Mouse (Mus musculus): ENCODE results near the gene Grap2. TPM values are rescaled to one million over a fixed set of nuclear protein-coding genes. Genes with fewer than 3 reads are reported as not detected.
A peak's percentile ranks its signal among the peaks of the same experiment; 100 is the strongest.

The Grap2 gene
- total RNA-seq, 2 experiments from 2014 or later, result 2.9 to 5.1 TPM

DNA sequence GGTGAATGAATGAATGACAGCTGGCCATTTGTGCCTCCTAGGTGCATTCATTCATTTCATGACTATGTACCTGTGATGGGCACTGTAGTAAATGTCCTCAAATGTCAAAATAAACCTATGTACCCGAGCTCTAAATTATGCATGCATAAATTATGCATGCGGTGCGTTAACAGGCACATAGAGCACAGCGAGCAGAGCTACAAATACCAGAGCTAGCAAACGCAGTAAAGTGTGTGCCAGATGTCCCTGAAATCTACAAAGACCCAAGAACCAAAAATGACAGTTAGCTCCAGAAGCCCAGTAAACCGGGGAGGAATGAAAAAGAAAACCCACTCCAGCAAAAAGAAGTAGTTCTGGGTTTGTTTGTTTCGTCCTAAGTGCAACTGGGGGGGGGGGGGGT lies 29.1 kb downstream of the Grap2 start:
- no peak for DNase-seq

DNA sequence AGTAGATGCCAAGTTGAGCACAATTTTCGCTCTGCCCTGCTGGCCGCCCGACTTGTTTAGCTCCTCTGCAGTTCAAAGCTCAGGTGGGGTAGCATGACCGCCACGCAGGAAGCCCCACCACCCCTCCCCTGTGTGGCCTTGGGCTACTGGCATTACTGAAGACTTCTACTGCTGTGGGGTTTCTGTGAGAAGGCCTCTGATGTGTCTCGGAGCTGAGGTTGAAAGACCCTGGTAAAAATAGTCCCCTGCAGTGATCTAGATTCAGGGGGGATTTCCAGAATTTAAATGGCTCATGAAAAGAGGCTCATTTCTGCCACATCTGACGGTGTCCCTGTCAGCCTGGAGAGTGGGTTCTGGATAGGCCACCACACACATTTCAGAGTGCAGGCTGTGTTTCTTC lies 30.1 kb downstream of the Grap2 start:
- DNase-seq, result no peak

DNA sequence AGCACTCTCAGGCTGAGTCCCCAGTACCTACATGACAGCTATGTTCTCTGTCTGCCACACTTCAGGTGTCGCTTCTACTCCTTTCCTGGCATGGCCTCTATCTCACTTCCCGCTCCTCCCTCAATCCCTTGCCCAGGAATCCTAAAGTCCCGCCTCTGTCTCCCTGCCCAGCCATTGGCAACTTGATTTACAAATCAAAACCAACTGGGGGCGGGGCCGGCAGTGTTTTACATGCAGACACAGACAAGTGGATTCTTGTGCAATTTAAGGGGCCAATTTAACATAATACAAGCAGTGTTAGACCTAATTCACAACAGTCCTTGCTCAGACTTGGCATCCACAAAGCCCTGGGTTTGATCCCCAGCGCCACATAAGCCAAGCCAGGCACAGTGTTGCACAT lies 31.6 kb downstream of the Grap2 start:
- no peak for DNase-seq

DNA sequence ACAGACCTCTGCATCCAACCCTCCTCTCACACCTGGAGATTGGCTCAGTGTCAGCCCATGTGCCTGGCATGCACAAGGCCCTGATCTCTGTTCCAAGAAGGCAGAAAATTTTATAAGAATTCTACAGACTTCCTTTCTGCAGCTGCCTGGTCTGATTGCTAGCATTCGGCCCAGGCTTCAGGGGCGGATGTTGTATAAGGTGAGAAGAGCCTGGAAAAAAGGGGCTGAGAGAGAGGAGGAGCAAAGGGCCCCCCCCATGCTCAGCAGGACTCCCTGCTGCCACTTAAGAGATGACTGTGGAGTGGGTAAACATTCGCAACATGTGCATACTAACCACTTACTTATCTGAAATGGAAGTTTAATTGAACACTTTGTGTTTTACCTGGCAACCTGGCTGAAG lies 35.6 kb downstream of the Grap2 start:
- no peak for DNase-seq

DNA sequence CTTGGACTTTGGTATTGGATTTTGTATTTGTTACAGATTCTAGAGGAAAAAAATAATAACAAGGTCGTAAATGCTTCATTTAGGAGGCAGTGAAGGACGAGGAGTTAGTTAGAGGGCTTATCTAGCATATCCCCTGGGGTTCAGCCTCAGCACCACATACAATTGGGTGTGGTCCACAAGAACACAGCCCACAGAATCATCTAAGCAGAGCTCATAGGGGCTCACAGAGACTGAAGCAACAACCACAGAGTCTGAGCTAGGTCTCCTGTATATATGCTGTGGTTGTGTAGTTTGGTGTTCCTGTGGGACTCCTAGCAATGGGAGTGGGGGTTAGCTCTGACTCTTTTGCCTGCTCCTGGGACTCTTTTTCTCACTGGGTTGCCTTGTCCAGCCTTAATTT lies 37.9 kb downstream of the Grap2 start:
- no peak for DNase-seq

DNA sequence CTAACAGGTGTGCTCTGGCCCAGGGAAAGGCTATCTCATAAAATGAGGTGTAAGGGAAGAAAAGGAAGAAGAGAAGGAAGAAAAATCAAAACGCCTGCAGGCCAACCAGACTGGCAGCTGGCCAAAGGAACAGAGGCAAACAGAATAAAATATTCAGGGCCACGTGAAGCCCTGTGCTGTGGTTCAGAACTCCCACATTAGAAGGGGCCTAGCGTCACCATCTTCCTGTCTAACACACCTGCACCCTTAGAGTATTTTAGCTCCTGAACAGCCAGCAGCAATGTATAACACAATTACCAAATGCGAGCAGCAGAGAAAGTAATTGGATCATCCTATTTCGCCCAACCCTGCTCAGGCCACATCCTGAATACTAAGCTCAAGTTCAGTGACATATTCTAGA lies 39.1 kb downstream of the Grap2 start:
- DNase-seq, result no peak

DNA sequence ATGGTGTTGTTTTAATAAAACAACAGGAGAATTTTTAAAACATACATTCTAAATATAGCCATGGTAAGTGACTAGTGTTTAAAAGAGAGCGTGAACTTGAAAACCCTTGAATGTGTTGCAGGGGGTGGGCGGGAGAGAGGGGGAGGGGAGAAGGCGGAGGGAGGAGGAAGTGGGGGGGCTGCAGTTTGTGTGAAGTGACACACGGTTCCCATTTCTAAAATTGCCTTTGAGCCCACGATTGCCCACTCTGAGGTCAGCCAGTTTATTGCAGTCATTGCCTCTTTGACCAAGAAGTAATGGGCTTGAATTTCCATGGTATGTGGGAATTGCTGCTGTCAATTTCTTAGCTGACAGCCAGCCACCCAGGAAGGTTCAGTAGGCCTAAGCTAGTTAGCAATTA lies 41.5 kb downstream of the Grap2 start:
- DNase-seq, result no peak

DNA sequence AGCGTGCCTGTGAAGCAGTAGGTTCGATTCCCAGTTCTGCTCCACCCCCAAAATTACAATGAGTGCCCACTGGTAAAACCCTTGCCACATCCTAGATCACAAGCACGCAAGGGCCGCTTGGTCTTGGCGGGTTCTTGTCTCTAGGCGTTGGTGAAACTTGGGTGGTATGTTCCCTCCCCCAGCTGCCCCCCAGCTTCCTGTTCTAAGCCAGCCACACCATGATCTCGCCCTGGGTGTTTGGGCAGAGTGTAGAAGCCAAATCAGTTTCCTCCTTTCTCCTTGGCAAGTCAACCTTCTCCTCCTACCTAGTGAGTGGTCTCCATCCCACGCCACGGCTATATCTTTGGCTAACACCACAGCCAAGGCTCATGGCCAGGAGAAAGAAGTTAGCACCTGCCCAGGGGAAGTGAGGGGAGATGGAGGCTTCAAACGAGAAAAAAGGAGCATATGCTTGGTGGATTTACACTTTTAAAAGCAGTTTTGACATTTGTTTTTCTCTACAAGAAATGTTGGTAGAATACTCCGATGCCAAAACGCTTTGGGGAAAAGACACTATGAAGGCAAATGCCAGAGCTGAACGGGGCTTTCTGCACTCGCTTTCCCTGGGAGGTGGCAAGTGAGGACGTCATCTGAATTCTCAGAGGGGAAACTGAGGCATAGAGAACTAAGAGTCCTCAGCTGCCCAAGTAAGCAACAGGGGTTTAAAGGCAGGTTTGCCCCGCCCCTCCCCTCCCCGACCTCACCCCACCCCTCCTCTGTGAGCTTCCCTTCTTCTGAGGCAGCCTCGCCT lies 42.3 kb downstream of the Grap2 start:
- DNase-seq, result no peak

DNA sequence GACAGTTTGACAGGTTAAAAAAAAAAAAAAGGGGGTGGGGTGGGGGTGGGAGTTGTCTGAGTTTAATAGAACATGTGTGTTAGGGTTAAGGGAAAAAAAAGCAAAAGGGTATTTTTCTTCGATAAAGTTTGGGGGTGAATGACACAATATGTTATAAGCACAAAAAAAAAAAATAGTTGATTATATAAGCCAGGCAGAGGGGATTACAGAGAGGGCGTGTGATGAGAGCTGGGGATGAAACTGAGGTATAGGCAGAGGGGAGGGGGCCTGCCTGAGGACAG lies 42.8 kb downstream of the Grap2 start:
- DNase-seq, result no peak

DNA sequence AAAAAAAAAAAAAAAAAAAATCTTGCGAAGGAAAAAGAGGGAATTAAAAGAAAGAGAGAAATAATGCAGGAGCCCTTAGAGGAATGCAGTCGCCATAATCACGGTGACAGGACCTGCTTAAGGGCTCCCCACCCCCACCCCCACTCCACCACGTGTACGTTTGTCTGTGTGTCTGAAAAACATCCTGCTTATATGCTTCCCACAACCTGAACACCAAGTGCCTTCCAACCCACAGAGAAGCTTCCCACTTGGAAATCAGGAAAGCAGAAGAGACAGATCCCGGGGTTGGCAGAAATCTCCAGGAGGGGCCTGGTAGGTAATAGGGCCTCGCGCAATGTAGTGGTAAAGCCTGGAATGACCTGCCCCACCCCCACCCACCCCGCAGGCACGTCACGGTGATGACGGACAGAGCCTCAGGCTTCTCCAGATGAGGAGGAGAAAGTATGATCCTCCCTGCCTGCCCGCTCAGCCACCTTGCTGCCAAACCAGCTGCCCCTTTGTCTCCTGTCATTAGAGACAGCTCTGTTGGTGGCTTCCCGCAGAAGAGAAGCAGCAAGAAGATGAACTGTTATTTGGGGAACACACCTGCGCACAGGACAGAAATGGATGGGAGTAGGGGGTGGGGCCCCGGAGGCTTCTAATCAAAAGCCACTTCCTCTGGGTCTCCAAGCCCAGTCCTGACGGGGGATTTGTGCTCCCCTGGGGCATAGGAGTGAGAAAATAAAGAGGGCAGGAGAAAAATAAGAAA lies 43.4 kb downstream of the Grap2 start:
- no peak for DNase-seq

DNA sequence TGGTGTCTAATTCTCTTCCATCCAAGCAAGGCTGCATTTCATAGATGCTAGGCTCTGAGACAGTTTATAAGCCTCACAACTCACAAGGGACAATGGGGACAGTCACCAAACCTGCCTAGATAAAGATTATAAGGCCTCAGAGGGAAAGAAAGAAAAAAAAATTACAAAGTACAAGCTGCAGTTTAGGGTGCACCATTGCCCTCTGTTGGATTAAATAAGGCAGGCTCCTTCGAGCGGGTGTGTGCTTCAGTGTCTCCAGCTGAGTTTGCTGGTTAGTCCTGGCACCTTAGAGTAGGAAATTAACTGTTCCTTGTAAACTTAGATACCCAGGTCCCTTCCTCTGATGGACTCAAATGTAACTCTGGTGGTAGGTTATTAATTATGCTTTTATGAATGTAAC lies 45.4 kb downstream of the Grap2 start:
- DNase-seq, result no peak

DNA sequence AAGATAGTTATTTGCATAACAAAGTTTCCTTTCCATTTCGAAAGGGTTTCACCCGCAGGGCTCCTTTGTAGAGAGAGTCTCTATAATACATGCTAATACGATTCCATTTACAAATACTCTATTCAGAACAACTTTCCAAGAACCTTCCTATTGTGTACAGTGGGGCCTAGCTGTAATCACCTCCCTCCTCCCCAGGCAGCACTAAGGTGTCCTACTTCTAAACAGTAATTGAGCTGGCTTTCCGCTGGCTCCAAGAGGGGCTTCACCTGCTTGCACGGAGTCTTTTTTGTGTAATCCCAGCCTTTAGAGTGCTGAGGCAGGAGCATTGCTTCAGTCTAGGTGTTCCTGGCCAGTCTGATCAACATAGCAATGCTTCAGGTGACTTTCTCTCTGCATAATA lies 46.8 kb downstream of the Grap2 start:
- no peak for DNase-seq

DNA sequence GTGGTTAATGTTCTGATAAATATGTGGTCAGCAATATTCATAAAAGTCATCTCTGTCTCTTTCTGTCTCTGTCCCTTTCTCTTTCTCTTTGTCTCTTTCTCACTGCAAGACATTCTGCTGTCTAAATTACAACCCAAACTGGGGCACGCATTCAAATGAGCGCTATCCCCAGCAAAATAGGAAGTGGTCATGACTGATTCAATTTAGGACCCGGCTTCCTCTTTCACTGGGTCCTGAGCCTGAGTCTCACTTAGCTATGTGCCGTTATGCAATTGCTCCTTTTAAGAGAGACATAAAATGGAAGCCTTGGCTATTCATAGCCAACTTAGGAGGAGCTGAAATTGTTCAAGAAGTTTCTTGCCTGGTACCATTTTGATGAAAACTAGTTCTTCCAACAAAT lies 47.4 kb downstream of the Grap2 start:
- no peak for DNase-seq

DNA sequence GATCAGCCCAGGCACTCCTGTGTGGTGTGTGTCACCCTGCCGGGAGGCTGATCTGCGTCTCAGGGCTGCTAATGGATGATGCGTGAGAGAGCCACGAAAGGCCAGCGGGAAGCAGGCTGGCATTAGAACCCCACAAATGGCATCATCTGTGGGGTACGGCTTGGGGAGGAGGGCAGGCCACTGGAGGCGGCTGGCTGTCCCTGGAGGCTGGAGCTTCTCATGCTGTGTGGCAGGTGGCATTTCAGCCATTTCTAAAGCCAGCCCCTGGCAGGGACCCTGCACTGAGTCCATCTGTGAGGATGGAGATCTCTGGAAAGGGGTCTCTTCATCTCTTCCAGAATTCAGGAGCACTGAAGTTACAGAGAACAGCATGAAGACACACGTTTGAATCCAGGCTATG lies 48.0 kb downstream of the Grap2 start:
- no peak for DNase-seq

DNA sequence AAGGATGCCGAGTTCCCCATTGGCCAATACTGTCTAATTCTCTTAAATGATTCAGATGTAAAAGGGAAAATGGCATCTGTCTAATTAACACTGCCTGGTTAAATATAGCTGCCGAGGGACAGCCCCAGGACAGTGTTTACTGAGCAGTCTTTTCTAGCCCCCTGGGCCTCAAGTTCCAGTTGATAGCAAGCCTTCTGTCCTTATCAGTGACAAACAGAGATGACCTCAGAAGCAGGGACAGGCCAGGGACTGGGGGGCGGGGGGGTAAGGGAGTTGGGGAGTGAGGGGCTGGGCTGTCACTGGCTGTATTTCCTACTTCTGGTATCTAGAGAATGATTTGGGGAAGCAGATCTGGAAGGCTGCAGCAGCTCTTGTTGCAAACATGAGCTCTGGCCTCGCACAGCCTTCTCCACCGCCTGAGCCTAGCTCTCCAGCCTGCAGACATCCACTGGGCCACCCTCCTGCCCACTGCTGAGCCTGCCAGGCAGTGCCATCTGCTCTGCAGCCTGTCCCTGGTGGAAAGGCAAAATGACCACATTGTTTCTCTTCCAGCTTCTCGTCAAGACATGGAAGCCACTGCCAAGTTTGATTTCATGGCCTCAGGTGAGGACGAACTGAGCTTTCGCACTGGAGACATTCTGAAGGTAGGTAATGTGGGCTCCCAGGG lies 50.9 kb downstream of the Grap2 start:
- DNase-seq, result no peak

DNA sequence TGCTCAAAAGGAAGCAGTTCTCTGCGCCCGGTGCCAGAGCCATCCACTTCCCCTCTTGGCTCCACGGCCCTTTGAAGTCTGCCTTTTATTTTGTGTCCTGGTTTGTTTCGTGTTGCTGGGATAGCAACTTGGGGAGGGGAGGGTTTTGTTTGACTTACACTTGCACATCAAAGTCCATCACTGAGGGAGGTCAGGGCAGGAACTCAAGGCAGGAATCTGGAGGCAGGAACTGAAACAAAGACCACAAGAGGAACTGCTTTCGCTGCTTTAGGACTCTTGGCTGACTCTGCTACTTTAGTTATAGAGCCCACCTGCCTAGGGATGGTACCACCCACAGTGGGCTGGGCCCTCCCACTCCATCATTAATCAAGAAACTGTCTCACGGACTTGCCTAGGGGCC lies 54.1 kb downstream of the Grap2 start:
- no peak for DNase-seq

DNA sequence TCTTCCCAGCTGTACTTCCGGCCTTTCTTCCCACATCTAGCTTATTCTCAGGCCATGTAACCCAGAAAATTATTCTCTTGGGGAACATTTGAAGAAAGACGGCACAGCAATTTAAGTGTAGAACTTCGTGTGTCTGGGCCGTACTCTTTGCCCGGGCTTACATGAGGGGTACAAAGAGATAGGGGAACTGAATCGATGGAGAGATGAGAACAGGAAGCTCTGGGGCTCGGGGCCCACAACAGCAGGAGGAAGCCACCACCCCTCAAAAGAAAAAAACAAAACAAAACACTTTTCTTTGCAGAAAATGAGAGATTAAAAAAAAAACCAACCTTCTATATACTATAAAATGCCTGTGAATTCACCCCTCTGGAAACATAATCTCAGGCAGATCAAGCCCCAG lies 57.8 kb downstream of the Grap2 start:
- no peak for DNase-seq

DNA sequence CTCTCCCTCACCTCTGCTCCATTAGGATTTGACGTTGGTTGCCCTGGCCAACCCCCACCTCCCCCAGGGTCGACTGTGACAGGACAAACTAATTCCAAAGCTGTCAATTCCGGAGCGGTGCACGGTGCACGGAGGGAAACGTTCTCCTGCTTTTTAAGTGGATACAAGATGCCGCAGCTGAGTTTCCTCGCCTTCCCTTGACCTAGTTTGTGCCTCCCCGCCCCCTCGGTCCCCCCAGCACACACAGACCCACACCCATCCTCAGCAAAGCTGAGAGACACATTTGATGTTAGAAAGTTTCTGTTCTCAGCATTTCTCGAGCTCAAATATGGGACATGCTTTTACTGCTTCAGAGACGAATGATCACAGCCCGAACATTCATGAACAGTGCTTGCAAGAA lies 58.3 kb downstream of the Grap2 start:
- no peak for DNase-seq

DNA sequence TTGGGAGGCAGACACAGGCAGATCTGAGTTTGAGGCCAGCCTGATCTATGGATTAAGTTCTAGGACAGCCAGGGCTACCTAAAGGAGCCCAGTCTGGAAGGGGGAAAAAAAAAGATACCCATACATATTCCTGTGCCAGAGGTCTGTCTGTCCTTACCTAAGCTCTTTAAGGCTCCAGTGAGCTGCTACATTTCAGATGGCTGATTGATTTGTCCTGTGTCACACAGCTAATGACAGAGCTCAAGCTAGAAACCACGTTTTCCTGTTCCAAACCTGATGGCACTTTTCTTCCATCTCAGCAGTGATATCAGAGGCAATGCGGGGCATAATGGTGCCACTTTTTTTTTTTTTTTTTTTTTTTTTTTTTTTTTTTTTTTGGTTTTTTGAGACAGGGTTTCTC lies 58.9 kb downstream of the Grap2 start:
- no peak for DNase-seq

DNA sequence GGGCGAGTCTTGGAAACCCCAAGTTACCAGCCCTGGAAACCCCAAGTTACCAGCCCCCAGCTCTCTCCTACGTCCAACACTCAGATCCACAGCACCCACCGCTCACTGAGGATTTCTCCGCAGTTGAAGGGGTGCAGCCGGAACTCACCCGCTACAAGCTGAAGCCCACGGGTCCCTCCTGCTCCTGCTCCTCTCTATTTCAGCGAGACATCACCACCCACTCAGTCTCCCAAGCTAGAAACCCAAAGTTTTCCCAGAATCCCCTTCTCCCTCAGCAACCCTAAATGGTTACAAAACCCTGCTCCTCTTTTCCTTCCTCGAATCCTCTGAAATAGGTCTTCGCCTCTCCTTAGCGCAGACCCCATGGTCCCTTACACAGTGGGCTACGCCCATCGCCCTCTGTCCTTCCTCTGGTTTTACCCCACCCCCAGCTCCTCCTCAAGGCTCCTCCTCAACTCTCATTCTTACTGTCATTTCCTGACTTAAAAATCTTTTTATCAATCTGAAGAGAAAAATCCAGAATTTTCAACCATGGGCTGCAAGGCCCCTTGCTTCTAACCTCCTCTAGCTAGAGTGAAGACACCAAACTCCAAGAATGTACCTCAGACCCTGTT lies 60.0 kb downstream of the Grap2 start:
- DNase-seq, result no peak

DNA sequence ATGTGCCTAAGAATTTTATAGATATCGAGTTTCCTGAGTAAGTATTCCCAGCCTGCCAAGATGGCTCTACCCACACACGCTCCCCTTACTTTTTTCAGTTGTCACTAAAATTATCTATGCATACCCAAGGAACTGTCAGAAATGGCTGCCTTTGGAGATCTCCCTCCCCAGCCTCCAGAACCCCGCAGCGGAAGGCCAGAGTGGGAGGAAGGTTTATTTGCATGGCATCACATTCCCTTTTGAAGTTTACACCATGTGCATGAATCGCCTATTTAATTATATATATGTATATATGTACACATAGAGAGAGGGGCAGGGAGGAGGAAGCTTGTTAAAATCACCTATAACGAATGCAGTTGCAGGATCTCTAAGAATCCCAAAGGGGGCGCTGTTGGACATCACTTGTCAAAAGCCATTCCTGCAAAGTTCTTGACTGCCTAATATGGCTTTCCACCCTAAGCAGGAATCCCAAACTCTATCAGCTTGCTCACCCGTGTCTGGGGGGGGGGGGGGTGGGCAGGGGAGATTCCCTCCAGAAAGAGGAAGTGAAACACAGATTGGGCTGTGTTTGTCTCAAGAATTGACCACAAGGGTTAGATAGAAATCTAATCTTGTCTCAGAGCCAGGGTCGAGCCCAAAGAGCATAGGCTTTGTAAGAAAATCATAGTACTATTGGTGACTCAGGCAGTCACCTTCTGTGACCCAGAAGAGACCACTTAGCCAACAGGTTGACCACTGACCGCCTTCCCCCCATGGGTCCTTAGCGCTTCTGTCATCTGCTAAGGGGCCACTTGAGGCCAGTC lies 62.2 kb downstream of the Grap2 start:
- DNase-seq, result peak; percentile 28

DNA sequence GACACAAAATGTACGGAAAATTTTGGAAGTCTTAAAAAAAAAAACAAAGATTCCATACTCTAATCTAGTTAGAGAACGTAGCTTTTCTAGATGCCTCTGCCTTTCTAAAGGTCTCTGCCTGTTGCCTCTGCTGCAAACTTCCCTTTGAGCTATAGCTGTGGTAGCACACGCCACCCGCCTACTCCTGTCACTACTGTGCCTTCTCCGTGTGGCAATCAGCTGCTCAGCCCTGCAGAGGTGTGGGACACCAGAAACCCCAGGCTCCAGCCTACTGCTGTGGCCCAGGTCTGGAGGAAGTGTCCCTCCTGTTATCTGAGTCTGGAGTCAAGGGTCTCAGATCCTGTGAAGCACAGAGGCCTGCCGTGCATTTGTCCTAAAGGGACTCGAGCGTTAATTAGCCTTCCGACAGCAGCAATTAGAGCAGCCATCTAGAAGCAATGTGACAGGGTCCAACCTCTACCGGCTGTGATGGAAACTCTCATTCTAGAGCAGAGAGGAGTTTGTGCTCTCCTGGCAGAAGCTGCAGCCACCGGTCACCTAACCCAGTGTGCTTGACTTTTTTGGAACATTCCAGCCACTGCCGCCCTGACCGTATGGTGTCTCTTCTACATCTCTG lies 64.5 kb downstream of the Grap2 start:
- no peak for DNase-seq
